Mouse (Mus musculus) cerebellum, postnatal 14 days (tissue): ENCODE results near the gene Pcp4l1.
A peak's percentile ranks its signal among the peaks of the same experiment; 100 is the strongest.
"Not testable (repeated sequence)": the region's sequence is repeated elsewhere in the genome, so short reads cannot be mapped to it uniquely, and the experiment has no call there.

Experiments used
- DNase-seq, 2 experiments: peaks; one replicate each; pipeline ENCODE4 v3.0.0; 2021; ENCODE audit warnings: mixed read lengths in 2 of 2

The Pcp4l1 gene

GRCm38 (mm10) chr1:171187851-171188700, 8.0 kb downstream of the Pcp4l1 start:
- no peak for DNase-seq

GRCm38 (mm10) chr1:171185655-171186054, 10.4 kb downstream of the Pcp4l1 start:
- DNase-seq: no peak

GRCm38 (mm10) chr1:171184314-171184713, 11.8 kb downstream of the Pcp4l1 start:
- no peak for DNase-seq

- DNase-seq: no peak
Observed at GRCm38 (mm10) chr1:171183620-171184019, 12.4 kb downstream of the Pcp4l1 start.

- DNase-seq: no peak
Observed at GRCm38 (mm10) chr1:171183025-171183424, 13.0 kb downstream of the Pcp4l1 start.

GRCm38 (mm10) chr1:171179487-171180171, 16.4 kb downstream of the Pcp4l1 start:
- DNase-seq: no peak

- no peak for DNase-seq
Observed at GRCm38 (mm10) chr1:171172779-171173178, 23.3 kb downstream of the Pcp4l1 start.

GRCm38 (mm10) chr1:171171138-171171537, 24.9 kb downstream of the Pcp4l1 start:
- DNase-seq: no peak

- DNase-seq: no peak
Observed at GRCm38 (mm10) chr1:171169913-171170312, 26.2 kb downstream of the Pcp4l1 start.

- DNase-seq: no peak
Observed at GRCm38 (mm10) chr1:171168906-171169305, 27.2 kb downstream of the Pcp4l1 start.

- DNase-seq: no peak
Observed at GRCm38 (mm10) chr1:171165629-171166345, 30.3 kb downstream of the Pcp4l1 start.

GRCm38 (mm10) chr1:171164258-171164657, 31.8 kb downstream of the Pcp4l1 start:
- no peak for DNase-seq

- DNase-seq: no peak
Observed at GRCm38 (mm10) chr1:171162526-171162925, 33.5 kb downstream of the Pcp4l1 start.

GRCm38 (mm10) chr1:171159485-171159975, 36.5 kb downstream of the Pcp4l1 start:
- DNase-seq: no peak

GRCm38 (mm10) chr1:171157965-171158364, 38.1 kb downstream of the Pcp4l1 start:
- DNase-seq: no peak

GRCm38 (mm10) chr1:171156644-171157043, 39.4 kb downstream of the Pcp4l1 start:
- DNase-seq: no peak

- DNase-seq: peak in 1 of 2 experiments; percentile 16
Observed at GRCm38 (mm10) chr1:171151966-171152365, 44.1 kb downstream of the Pcp4l1 start.

GRCm38 (mm10) chr1:171150838-171151391, 45.2 kb downstream of the Pcp4l1 start:
- peak; percentile 38 to 62 for DNase-seq

GRCm38 (mm10) chr1:171149974-171150760, 45.9 kb downstream of the Pcp4l1 start, which contains the start of the genes Sdhc and Mpz:
Sdhc (minus strand) TSS chr1:171150603.
Mpz (plus strand) TSS chr1:171150711.
- peak; percentile 96 to 97 for DNase-seq

- not testable (repeated sequence) for DNase-seq
Observed at GRCm38 (mm10) chr1:171142981-171143380, 53.1 kb downstream of the Pcp4l1 start.

- DNase-seq: not testable (repeated sequence)
Observed at GRCm38 (mm10) chr1:171137486-171138155, 58.4 kb downstream of the Pcp4l1 start.
